Mouse (Mus musculus): ENCODE results near the gene Dbh.

GRCm38 (mm10) chr2:27156596-27156995, 8.4 kb upstream of the Dbh start:
- TF ChIP-seq CTCF (IDR thresholded peaks at IDR 0.05; ENCODE audit: borderline replicate concordance, insufficient read depth, low read depth, low read length) (no peak), POLR2A (IDR thresholded peaks at IDR 0.05; ENCODE audit: borderline replicate concordance, insufficient read depth, low read length) (no peak)
